Mouse (Mus musculus) cerebellum, adult (tissue): ENCODE measurements around the gene Myh8.

Source experiments
- ATAC-seq: cut with Nextera tagmentation; 2 replicates; pipeline ENCODE4 v1.9.2; 2017; ENCODE audit warnings: mild to moderate bottlenecking, moderate library complexity, mixed read lengths; ENCODE audit not compliant: insufficient number of reproducible peaks, low FRiP score, low TSS enrichment

Gene Myh8

GRCm38 (mm10) chr11:67358031-67358430 is 81.1 kb downstream of the Myh8 start:
- no peak for ATAC-seq
